Mouse (Mus musculus) neural tube, embryonic 15.5 days (tissue): ENCODE measurements at regions not wholly inside any gene's neighbourhood (a gene's known extent, or its start where the extent isn't known, plus 50 kb on each side); places are given as distances from the start of the nearest gene placed in this dataset.

Experiments
- ATAC-seq: fragments of 200-750 bp; cut with Nextera tagmentation; 2 replicates; pipeline ENCODE4 v1.8.0; 2017; ENCODE audit warnings: mild to moderate bottlenecking, moderate TSS enrichment, moderate library complexity; ENCODE audit not compliant: low FRiP score
- H3K27ac ChIP-seq: fragments of 300-500 bp; sonication (generic); replicated peaks from 2 replicates; pipeline ENCODE4 v1.5.1; 2015; ENCODE audit warnings: mild to moderate bottlenecking, inconsistent platforms
- H3K27me3 ChIP-seq: fragments of 300-500 bp; sonication (generic); replicated peaks from 2 replicates; pipeline ENCODE4 v1.6.1; 2015; ENCODE audit warnings: inconsistent platforms
- H3K36me3 ChIP-seq: fragments of 300-500 bp; sonication (generic); 2 replicates; pipeline ENCODE4 v1.6.1; 2015; ENCODE audit warnings: inconsistent platforms
- H3K4me1 ChIP-seq: fragments of 300-500 bp; sonication (generic); 2 replicates; pipeline ENCODE4 v1.6.1; 2015; ENCODE audit warnings: inconsistent platforms
- H3K4me2 ChIP-seq: fragments of 300-500 bp; sonication (generic); 2 replicates; pipeline ENCODE4 v1.6.1; 2015; ENCODE audit warnings: inconsistent platforms, mild to moderate bottlenecking, moderate library complexity
- H3K4me3 ChIP-seq: fragments of 300-500 bp; sonication (generic); replicated peaks from 2 replicates; pipeline ENCODE4 v1.5.1; 2015; ENCODE audit warnings: mild to moderate bottlenecking, inconsistent platforms
- H3K9ac ChIP-seq: fragments of 300-500 bp; sonication (generic); replicated peaks from 2 replicates; pipeline ENCODE4 v1.6.1; 2015; ENCODE audit warnings: mild to moderate bottlenecking, inconsistent platforms
- H3K9me3 ChIP-seq: fragments of 300-500 bp; sonication (generic); replicated peaks from 2 replicates; pipeline ENCODE4 v1.6.1; 2016; ENCODE audit warnings: inconsistent platforms
- WGBS: fragments of 180-500 bp; shearing (Covaris S2); methylation state at CpG from one replicate; pipeline ENCODE4 v1.1.7; 2015; ENCODE audit warnings: mixed read lengths; 5-methylcytosine and 5-hydroxymethylcytosine counted together

DNA sequence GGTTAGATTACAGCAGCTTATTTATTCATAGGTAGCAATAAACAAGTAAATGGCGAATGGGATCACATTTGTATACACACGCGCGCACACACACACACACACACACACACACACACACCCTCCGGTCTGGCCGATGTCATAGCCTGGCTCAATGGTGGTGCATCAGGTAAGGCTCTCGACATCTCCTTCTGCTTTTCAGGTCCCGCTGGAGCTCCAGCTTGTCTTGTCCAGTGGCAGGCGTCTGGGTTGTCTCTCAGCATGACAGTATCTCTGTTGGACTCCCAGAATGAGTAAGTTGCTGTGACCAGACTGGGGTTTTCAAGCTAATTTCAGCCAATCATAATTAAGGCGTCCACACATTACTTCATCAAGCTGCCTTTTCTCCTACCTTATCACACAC lies 131.8 kb downstream of the 1810013L24Rik start:
- no peak overlapping the region for H3K27ac ChIP-seq
- no peak for ATAC-seq
- H3K36me3 ChIP-seq, result no peaks in the 10 kb centered on the region
- no peaks in the 10 kb centered on the region for H3K4me1 ChIP-seq
- no peak overlapping the region for H3K9ac ChIP-seq
- H3K9me3 ChIP-seq, result no peaks in the 10 kb centered on the region
- whole genome bisulfite sequencing, result 87% methylated on average over 10 of the region's 10 CpGs
- H3K4me2 ChIP-seq, result no peak overlapping the region
- no peak overlapping the region for H3K4me3 ChIP-seq
- H3K27me3 ChIP-seq, result no peaks in the 10 kb centered on the region

GRCm38 (mm10) chr16:8993521-8994250 lies 163.8 kb downstream of the 1810013L24Rik start:
- Histone ChIP-seq H3K9me3 (no peaks in the 10 kb centered on the region), H3K36me3 (no peaks in the 10 kb centered on the region), H3K4me3 (no peak overlapping the region), H3K27me3 (no peaks in the 10 kb centered on the region), H3K27ac (no peak overlapping the region), H3K9ac (no peak overlapping the region), H3K4me1 (peaks cover 9% of the 10 kb centered on the region; the same call in 1 of the 2 replicates), H3K4me2 (no peak overlapping the region)
- ATAC-seq, result no peak
- WGBS, result 90% methylated on average over 7 of the region's 7 CpGs

- Histone ChIP-seq H3K9me3 (no peaks in the 10 kb centered on the region), H3K27me3 (no peaks in the 10 kb centered on the region), H3K4me3 (no peak overlapping the region), H3K27ac (no peak overlapping the region), H3K9ac (no peak overlapping the region), H3K36me3 (no peaks in the 10 kb centered on the region), H3K4me1 (peaks cover 9% of the 10 kb centered on the region; the same call in 1 of the 2 replicates), H3K4me2 (no peak overlapping the region)
- no peak for ATAC-seq
- WGBS, result 89% methylated on average over 1 of the region's 1 CpGs
These were observed 164.6 kb downstream of the 1810013L24Rik start for GRCm38 (mm10) chr16:8994521-8994920.

- no peaks in the 10 kb centered on the region for H3K9me3 ChIP-seq
- no peak overlapping the region for H3K4me3 ChIP-seq
- ATAC-seq, result peak; percentile 79
- 58% methylated on average over 5 of the region's 5 CpGs for WGBS
- H3K27ac ChIP-seq, result peak overlapping the region; percentile 63; the same call in 1 of the 2 replicates
- no peaks in the 10 kb centered on the region for H3K27me3 ChIP-seq
- no peak overlapping the region for H3K9ac ChIP-seq
- H3K36me3 ChIP-seq, result no peaks in the 10 kb centered on the region
- no peak overlapping the region for H3K4me2 ChIP-seq
- H3K4me1 ChIP-seq, result peaks cover 9% of the 10 kb centered on the region; the same call in 1 of the 2 replicates
These were observed 167.3 kb downstream of the 1810013L24Rik start for GRCm38 (mm10) chr16:8997250-8997649.

GRCm38 (mm10) chr16:9004012-9004411 lies 174.1 kb downstream of the 1810013L24Rik start:
- H3K4me2 ChIP-seq, result 0 out of 2 replicates have a peak overlapping the region, but pooled peaks have one; percentile 9
- 0 out of 2 replicates have a peak, but pooled peaks cover 6% of the 10 kb centered on the region for H3K27me3 ChIP-seq
- no peaks in the 10 kb centered on the region for H3K9me3 ChIP-seq
- H3K9ac ChIP-seq, result no peak overlapping the region
- peaks cover 12% of the 10 kb centered on the region; the same call in 1 of the 2 replicates for H3K4me1 ChIP-seq
- WGBS, result 24% methylated on average over 6 of the region's 6 CpGs
- H3K4me3 ChIP-seq, result no peak overlapping the region
- no peak overlapping the region for H3K27ac ChIP-seq
- H3K36me3 ChIP-seq, result no peaks in the 10 kb centered on the region
- peak; percentile 78 for ATAC-seq

DNA sequence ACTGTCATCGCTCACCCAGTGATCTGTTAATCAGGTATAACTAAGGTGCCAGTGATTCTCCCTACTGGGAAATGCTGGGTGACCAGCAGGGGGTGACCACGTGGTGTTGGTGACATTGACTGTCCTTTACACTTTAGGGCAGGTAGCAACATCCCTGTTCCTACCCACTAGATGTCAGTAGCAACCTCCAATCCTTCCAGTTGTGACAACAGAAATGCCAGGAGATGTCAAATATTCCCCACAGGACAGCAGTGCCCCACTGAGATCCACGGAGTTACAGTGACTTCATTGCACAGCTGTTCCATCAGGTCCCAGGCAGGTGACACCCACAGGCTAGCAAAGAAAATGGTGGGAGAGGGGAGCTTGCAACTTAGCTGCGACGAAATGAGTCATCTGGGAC lies 176.0 kb downstream of the 1810013L24Rik start:
- H3K4me1 ChIP-seq, result peaks cover 14% of the 10 kb centered on the region
- H3K27me3 ChIP-seq, result 0 out of 2 replicates have a peak, but pooled peaks cover 6% of the 10 kb centered on the region
- WGBS, result 35% methylated on average over 5 of the region's 5 CpGs
- H3K4me3 ChIP-seq, result no peak overlapping the region
- H3K9ac ChIP-seq, result no peak overlapping the region
- no peak overlapping the region for H3K4me2 ChIP-seq
- H3K9me3 ChIP-seq, result no peaks in the 10 kb centered on the region
- H3K27ac ChIP-seq, result no peak overlapping the region
- H3K36me3 ChIP-seq, result no peaks in the 10 kb centered on the region
- ATAC-seq, result no peak

- Histone ChIP-seq H3K27ac (no peak overlapping the region), H3K4me3 (no peak overlapping the region), H3K4me1 (peaks cover 6% of the 10 kb centered on the region), H3K27me3 (0 out of 2 replicates have a peak, but pooled peaks cover 6% of the 10 kb centered on the region), H3K9me3 (no peaks in the 10 kb centered on the region), H3K4me2 (no peak overlapping the region), H3K36me3 (no peaks in the 10 kb centered on the region), H3K9ac (no peak overlapping the region)
- ATAC-seq, result peak; percentile 85
- WGBS, result 22% methylated on average over 19 of the region's 19 CpGs
These were observed 179.6 kb downstream of the 1810013L24Rik start for GRCm38 (mm10) chr16:9009361-9010083.

DNA sequence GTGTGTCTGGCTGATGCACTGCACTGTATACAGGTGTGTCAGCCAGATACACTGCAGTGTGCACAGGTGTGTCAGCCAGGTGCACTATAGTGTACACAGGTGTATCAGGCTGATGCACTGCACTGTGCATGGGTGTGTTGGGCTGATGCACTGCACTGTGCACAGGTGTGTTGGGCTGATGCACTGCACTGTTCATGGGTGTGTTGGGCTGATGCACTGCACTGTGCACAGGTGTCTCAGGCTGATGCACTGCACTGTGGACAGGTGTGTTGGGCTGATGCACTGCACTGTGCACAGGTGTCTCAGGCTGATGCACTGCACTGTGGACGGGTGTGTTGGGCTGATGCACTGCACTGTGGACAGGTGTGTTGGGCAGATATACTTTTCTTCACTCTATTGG lies 181.2 kb downstream of the 1810013L24Rik start:
- no peak for ATAC-seq
- Histone ChIP-seq H3K4me3 (no peak overlapping the region), H3K36me3 (no peaks in the 10 kb centered on the region), H3K9ac (no peak overlapping the region), H3K4me2 (no peak overlapping the region), H3K27me3 (0 out of 2 replicates have a peak, but pooled peaks cover 6% of the 10 kb centered on the region), H3K27ac (no peak overlapping the region), H3K9me3 (no peaks in the 10 kb centered on the region), H3K4me1 (peaks cover 3% of the 10 kb centered on the region; the same call in 1 of the 2 replicates)
- 82% methylated on average over 1 of the region's 1 CpGs for WGBS

GRCm38 (mm10) chr16:9011691-9012090 lies 181.8 kb downstream of the 1810013L24Rik start:
- H3K9me3 ChIP-seq, result no peaks in the 10 kb centered on the region
- ATAC-seq, result no peak
- H3K9ac ChIP-seq, result no peak overlapping the region
- no peak overlapping the region for H3K27ac ChIP-seq
- H3K4me3 ChIP-seq, result no peak overlapping the region
- peaks cover 2% of the 10 kb centered on the region; the same call in 1 of the 2 replicates for H3K4me1 ChIP-seq
- 0 out of 2 replicates have a peak, but pooled peaks cover 6% of the 10 kb centered on the region for H3K27me3 ChIP-seq
- H3K4me2 ChIP-seq, result no peak overlapping the region
- H3K36me3 ChIP-seq, result no peaks in the 10 kb centered on the region
- 78% methylated on average over 4 of the region's 4 CpGs for WGBS

DNA sequence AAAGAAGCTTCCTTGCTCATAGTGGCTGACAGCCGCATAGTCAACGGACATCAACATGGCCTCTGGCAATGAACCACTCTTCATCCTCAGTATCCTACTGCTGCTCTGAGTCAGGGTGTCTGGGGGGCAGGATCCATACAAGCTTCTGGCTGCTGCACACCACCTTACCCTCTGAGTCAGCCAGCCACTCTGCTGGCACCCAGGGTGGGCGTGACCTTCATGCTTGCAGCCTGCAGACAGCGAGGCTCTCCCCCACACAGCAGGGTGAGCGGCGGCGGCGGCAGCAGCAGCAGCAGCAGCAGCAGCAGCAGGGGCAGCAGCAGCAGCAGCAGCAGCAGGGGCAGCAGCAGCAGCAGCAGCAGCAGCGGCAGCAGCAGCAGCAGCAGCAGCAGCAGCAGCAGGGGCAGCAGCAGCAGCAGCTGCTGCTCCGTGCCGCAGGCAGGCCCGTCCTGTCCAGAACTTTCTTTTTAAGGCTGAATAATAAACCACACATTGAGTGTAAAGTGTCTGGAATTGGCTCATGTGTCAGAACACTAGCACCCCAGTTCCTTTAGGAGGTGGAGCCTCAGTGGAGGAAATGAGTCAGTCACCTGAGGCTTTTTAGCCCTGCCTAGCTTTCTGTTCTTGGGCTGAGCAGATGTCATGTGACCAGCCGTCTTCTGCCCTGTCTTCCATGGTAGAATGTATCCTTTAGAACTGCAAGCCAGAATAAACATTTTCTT lies 186.3 kb downstream of the 1810013L24Rik start:
- WGBS, result 71% methylated on average over 13 of the region's 13 CpGs

DNA sequence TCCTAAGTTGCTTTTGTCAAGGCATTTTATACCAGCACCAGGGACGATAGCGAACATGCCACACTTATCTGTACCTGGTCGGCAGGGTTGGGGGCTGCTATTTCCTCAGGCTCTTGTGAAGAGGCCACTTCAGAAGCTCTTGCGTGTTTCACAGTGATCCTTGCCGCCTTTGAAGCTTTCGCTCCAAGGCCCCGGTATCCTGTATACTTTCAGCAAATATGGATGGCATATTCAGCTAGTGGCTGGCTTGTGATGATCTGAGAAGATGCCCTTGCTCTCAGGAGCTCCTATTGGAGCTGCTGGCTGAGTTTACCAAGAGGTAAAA lies 186.8 kb downstream of the 1810013L24Rik start:
- no peaks in the 10 kb centered on the region for H3K9me3 ChIP-seq
- ATAC-seq, result no peak
- WGBS, result 95% methylated on average over 7 of the region's 7 CpGs
- H3K27ac ChIP-seq, result no peak overlapping the region
- H3K4me3 ChIP-seq, result no peak overlapping the region
- no peaks in the 10 kb centered on the region; the same call in 1 of the 2 replicates for H3K27me3 ChIP-seq
- H3K4me1 ChIP-seq, result no peaks in the 10 kb centered on the region
- H3K36me3 ChIP-seq, result no peaks in the 10 kb centered on the region
- H3K9ac ChIP-seq, result no peak overlapping the region
- H3K4me2 ChIP-seq, result no peak overlapping the region

More for the DNA sequence above, 186.3 kb downstream of the 1810013L24Rik start:
- H3K4me2 ChIP-seq, result no peak overlapping the region
- no peaks in the 10 kb centered on the region for H3K9me3 ChIP-seq
- H3K9ac ChIP-seq, result no peak overlapping the region
- H3K4me3 ChIP-seq, result no peak overlapping the region
- H3K36me3 ChIP-seq, result no peaks in the 10 kb centered on the region
- no peaks in the 10 kb centered on the region for H3K4me1 ChIP-seq
- no peak for ATAC-seq
- H3K27me3 ChIP-seq, result no peaks in the 10 kb centered on the region; the same call in 1 of the 2 replicates
- no peak overlapping the region for H3K27ac ChIP-seq
